Mouse (Mus musculus) myocyte (in vitro differentiated cells): ENCODE results near the gene Tprn.

Experiments used
- MAX ChIP-seq: IDR thresholded peaks from one replicate; pipeline ENCODE4 v1.6.1; 2011; ENCODE audit warnings: low read depth, mild to moderate bottlenecking, control low read depth
- POLR2A ChIP-seq: IDR thresholded peaks from one replicate; pipeline ENCODE4 v1.6.1; 2011; ENCODE audit warnings: low read depth, mild to moderate bottlenecking, control low read depth, moderate library complexity; ENCODE audit not compliant: insufficient read length
- POLR2AphosphoS2 ChIP-seq: IDR thresholded peaks from one replicate; pipeline ENCODE4 v1.6.1; 2011; ENCODE audit warnings: low read depth, control low read depth; ENCODE audit not compliant: insufficient read length
- REST ChIP-seq: IDR thresholded peaks from one replicate; pipeline ENCODE4 v1.6.1; 2011; ENCODE audit warnings: mild to moderate bottlenecking, control low read depth, moderate library complexity; ENCODE audit not compliant: insufficient read depth, insufficient read length
- SRF ChIP-seq: IDR thresholded peaks from one replicate; pipeline ENCODE4 v1.6.1; 2011; ENCODE audit warnings: low read depth; ENCODE audit not compliant: control insufficient read depth, insufficient read length
- TCF12 ChIP-seq: IDR thresholded peaks from one replicate; pipeline ENCODE4 v1.6.1; 2011; ENCODE audit warnings: mild to moderate bottlenecking, control low read depth; ENCODE audit not compliant: poor library complexity, insufficient read depth, severe bottlenecking
- USF1 ChIP-seq: IDR thresholded peaks from one replicate; pipeline ENCODE4 v1.6.1; 2011; ENCODE audit warnings: low read depth, mild to moderate bottlenecking, control low read depth, moderate library complexity

DNA sequence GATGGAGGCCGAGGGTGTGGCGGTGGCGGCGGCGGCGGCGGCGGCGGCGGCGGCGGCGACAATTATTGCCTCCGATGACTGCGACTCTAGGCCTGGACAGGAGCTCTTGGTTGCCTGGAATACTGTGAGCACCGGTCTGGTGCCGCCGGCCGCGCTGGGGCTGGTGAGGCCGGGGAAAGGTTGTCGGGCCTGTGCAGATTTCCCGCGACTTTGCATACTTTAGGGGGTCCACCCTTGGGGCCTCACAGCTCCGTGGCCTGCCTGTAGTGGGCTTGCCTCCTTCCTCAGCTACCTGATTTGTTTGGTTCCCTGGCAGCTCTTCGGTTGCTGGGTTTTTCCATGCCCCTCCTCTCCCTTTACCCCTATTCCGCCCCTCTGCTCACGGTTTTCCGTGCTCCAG, 10.1 kb downstream of the Tprn start:
- TF ChIP-seq POLR2AphosphoS2 (no peak), USF1 (no peak), TCF12 (no peak), REST (no peak), MAX (no peak), POLR2A (no peak), SRF (no peak)
